Mouse (Mus musculus): ENCODE measurements around the gene Rab3il1. TPM values are rescaled to one million over a fixed set of nuclear protein-coding genes. Genes with fewer than 3 reads are reported as not detected.

Rab3il1 gene
- total RNA-seq, 2 experiments from 2014 or later, result 9.4 TPM

DNA sequence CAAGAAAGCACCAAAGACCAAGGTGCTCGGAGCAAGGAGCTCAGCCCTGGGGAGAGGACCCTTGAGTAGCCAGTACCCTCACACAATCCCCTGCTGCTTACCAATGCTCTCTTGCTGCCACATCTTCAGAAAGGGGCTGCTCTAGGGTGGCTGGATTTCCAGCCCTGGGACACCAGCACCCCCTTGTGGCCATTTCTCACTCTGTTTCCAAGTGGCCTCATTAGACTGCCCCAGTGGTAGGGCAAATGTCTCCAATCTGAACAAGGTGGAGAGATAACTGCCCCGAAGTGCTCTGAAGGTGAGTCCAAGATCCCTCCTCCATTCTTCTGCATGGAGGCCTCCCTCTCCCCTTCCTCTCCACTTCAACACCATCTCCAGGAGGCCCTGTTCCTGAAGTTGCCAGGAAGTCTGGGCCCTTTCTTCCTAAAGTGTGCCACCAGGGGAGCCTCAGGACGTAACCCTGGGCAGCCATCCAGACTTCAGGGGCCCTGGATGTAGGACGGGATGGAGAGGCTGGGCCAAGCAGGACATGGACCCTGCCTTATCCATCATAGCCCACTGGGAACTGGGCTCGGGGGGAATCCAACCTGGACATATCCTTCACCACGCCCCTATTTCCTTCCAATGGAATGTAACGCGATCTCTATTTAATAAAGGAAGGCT lies 33.4 kb downstream of the Rab3il1 start:
- peak; percentile 94 for TF ChIP-seq CTCF (IDR thresholded peaks at IDR 0.05)
- intact Hi-C loops (cut with DNase I), result loop anchor here (2.0 to 10.0 kb wide), 2 partner anchors 120 to 800 kb away; no protein-coding TSS in a partner anchor

DNA sequence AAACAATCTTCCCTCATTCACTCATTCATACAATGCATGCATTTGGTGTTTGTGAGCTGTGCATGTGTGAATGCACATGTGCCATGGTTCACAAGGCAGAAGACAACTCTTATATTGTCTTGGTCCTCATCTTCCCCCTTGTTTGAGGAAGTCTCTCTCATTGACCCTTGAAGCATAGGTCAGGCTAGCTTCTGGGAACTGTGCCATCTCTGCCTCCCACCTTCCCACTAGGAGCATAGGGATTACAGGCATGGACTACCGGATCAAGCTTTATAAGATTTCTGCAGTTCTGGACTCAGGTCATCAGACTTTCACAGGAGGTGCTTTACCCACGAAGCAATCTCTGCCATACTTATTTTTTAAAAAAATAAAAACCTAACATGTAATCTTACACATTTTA lies 36.1 kb downstream of the Rab3il1 start:
- Histone ChIP-seq H3K27ac (no peak overlapping the region), H3K4me3 (no peak overlapping the region)
- no peak for TF ChIP-seq CTCF (IDR thresholded peaks at IDR 0.05)
- DNase-seq (ENCODE audit: extremely low spot score in 1 of 2, low spot score in 2 of 2), result no peak
- intact Hi-C loops (cut with DNase I), result loop anchor here (10.0 kb wide), 1 partner anchor 803 kb away; no protein-coding TSS in a partner anchor

More for the DNA sequence above, 33.4 kb downstream of the Rab3il1 start:
- Histone ChIP-seq H3K4me3 (no peak overlapping the region), H3K27ac (no peak overlapping the region)
- DNase-seq (ENCODE audit: extremely low spot score in 1 of 2, low spot score in 2 of 2), result peak; percentile 76 to 84

DNA sequence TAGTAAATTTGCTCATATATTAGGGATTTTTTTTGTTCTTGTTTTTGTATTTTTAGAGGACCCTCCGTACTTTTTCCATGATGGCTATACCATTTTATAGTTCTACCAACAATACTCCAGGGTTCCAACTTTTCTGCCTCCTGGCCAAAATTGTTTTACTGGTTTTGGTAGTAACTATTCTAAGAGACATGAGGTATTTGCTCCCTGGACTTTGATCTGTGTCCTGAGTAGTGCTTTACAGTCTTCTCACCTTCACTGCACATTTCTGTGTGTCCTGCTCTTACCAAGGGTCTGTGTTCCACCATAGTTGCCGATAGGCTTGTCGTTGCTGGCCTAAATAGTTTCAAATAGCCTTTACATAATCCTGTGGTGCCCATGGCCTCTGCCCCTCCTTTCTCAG lies 36.9 kb downstream of the Rab3il1 start:
- intact Hi-C loops (cut with DNase I), result loop anchor here (10.0 kb wide), 1 partner anchor 804 kb away; no protein-coding TSS in a partner anchor

DNA sequence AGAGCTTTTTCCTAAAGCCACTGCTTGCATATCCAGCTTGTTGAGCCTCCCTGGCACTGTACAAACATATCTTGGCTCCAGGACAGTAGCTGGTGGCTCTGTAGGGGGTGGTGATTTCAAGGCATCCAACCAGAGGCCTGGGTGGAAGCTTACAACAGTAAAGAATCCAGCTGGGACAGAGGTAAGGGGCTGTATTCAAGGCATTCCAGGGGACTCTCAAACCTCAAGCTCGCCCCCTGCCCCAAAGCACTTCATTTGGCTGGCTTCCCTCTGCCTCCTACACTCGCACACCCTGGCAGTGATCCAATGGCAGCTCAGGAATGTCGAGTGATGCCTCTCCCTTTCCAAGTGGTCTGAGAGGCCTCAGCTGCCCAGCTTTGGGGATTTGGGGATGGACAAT lies 37.4 kb downstream of the Rab3il1 start:
- no peak overlapping the region for H3K4me3 ChIP-seq
- intact Hi-C loops (cut with DNase I), result loop anchor here (10.0 kb wide), 1 partner anchor 804 kb away; no protein-coding TSS in a partner anchor
- no peak overlapping the region for H3K27ac ChIP-seq
- no peak for DNase-seq (ENCODE audit: extremely low spot score in 1 of 2, low spot score in 2 of 2)
- no peak for TF ChIP-seq CTCF (IDR thresholded peaks at IDR 0.05)

More for the DNA sequence above, 36.9 kb downstream of the Rab3il1 start:
- DNase-seq (ENCODE audit: extremely low spot score in 1 of 2, low spot score in 2 of 2), result no peak
- H3K27ac ChIP-seq, result no peak overlapping the region
- TF ChIP-seq CTCF (IDR thresholded peaks at IDR 0.05), result no peak
- H3K4me3 ChIP-seq, result no peak overlapping the region

DNA sequence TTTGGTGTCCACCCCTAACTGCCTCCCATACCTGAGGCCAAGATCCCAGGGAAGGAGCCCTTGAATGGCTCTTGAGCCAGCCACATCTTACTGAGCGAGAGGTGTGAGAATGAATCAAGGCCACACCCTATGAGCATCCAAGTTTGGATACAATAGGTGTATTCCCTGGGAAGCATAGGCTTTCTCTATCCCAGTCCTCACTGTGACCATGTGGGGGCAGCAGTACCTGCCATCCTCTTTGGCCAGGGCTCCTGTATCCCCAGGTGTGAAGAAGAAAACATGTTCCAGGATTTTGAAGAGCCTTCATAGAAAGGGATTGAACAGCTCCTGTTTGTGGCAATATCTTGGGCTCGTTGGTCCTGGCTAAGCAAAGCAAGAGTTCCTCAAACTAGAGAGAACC lies 38.1 kb downstream of the Rab3il1 start:
- H3K4me3 ChIP-seq, result no peak overlapping the region
- intact Hi-C loops (cut with DNase I), result loop anchor here (2.0 to 10.0 kb wide), 3 partner anchors 143 to 805 kb away; partner anchors contain the start of genes Fads1, Fen1 and Tmem258

DNA sequence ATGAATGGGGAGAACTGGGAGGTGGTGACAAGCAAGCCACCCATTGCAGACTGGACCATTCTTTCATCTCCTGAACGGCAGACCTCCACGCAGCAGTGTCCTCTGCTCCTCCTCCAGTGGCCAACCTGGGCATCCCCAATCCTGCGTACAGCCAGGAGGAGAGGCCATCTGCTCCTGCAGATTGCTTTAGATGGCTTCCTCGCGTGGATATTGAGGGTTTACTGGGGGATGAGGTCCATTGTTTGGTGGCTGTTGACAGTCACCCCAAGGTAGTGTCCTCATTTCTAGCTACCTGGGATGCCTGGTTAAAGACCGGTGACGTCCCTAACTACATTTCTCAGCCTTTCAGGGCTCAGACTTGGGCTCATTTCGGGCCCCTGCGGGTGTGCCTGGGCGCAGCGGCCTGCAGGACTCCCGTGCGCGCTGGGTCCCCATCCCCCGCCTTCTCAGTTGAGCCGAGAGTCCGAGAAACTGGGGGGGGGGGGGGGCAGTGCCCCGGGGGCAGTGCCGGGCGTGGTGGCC lies 39.5 kb downstream of the Rab3il1 start:
- no peak; the same call in 1 of the 2 replicates for TF ChIP-seq CTCF (IDR thresholded peaks at IDR 0.05)
- peak overlapping the region; percentile 75 for H3K4me3 ChIP-seq
- intact Hi-C loops (cut with DNase I), result loop anchor here (2.0 to 5.0 kb wide), 2 partner anchors 142 to 161 kb away; partner anchors contain the start of genes Fads1, Fen1 and Tmem258
- peak overlapping the region; percentile 81 for H3K27ac ChIP-seq
- DNase-seq (ENCODE audit: extremely low spot score in 1 of 2, low spot score in 2 of 2), result no peak

More for the DNA sequence above, 38.1 kb downstream of the Rab3il1 start:
- no peak overlapping the region for H3K27ac ChIP-seq
- TF ChIP-seq CTCF (IDR thresholded peaks at IDR 0.05), result peak; percentile 30
- DNase-seq (ENCODE audit: extremely low spot score in 1 of 2, low spot score in 2 of 2), result no peak

DNA sequence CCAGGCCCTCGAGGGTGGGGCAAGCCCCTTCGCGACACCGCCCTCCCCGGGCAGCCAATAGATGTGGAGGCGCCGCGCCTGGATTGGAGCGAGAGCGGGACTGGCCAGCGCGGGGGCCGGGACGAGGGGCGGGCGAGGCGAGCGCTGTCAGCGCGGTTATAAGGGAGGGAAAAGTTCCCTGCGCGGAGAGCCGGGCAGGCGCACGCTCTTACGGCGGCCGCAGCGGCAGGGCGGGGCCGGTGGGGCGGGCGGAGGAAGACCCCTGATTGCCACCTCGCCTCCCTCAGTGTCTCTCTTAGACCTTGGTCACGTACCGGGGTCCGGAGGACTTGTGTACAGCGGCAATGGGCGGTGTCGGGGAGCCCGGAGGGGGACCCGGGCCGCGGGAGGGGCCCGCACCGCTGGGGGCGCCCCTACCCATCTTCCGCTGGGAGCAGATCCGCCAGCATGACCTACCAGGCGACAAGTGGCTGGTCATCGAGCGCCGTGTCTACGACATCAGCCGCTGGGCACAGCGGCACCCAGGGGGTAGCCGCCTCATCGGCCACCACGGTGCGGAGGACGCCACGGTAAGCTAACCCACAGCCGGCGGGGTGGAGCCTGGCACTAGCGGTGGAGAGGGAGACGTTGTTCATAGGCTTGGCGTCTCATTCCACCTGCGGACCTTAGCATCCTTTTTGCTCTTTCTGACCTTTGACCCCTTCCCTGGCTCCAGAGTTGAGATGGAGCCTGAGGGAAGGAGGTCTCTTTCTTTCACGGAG lies 40.1 kb downstream of the Rab3il1 start, which contains the start of gene Fads3:
Fads3 (plus strand) TSS at position 182 of the 761 bp plus-strand sequence.
- peak; percentile 16 for TF ChIP-seq CTCF (IDR thresholded peaks at IDR 0.05)
- H3K4me3 ChIP-seq, result peak within 1 kb of the TSS; percentile 75
- peak; percentile 76 to 82 for DNase-seq (ENCODE audit: extremely low spot score in 1 of 2, low spot score in 2 of 2)
- intact Hi-C loops (cut with DNase I), result loop anchor here (2.0 to 5.0 kb wide), 2 partner anchors 141 to 161 kb away; partner anchors contain the start of genes Fads1, Fen1 and Tmem258
- H3K27ac ChIP-seq, result peak within 1 kb of the TSS; percentile 81

DNA sequence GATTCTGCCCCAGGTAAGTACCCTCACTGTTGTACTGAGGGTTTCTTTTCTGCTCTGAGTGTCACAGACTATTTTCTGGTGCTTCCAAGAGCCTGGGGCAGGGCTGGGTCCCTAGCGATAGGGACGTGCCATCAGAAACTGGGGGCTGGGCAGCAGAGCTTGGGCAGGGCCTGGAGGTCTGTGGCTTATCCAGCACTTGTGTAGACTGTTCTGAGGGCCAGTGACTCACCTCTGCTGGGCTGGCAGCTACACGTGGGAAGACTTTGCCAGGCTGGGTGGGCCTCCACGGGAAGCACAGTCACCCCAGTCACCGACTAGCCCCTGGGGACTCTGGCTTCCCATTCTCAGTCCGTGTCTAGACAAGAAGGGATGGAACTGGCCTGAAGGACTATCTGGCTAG lies 40.8 kb downstream of the Rab3il1 start:
- peak overlapping the region; percentile 81 for H3K27ac ChIP-seq
- TF ChIP-seq CTCF (IDR thresholded peaks at IDR 0.05), result no peak
- DNase-seq (ENCODE audit: extremely low spot score in 1 of 2, low spot score in 2 of 2), result no peak
- intact Hi-C loops (cut with DNase I), result loop anchor here (5.0 kb wide), 1 partner anchor 160 kb away; the partner anchor contains the start of genes Fen1 and Tmem258
- peak overlapping the region; percentile 75 for H3K4me3 ChIP-seq

DNA sequence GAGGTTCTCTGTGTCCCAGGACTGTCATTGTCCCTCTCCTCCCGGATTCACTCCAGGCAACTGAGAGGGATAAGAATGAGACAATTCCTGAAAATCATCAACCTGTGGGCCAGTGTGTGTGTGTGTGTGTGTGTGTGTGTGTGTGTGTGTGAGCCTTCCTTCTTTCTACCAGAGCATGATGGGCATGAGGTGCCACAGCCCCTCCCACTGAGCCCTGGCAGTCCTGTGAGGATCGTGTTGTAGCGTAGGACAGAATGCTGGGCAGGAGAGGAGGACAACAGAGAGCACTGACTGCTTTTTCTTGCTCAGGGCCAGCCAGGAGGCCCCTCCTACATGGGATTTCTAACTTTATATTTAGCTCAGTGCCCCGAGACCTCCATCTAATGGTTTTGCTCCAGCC lies 41.3 kb downstream of the Rab3il1 start:
- TF ChIP-seq CTCF (IDR thresholded peaks at IDR 0.05), result no peak
- Histone ChIP-seq H3K4me3 (peak overlapping the region; percentile 75), H3K27ac (no peak overlapping the region)
- DNase-seq (ENCODE audit: extremely low spot score in 1 of 2, low spot score in 2 of 2), result no peak
- intact Hi-C loops (cut with DNase I), result loop anchor here (5.0 kb wide), 1 partner anchor 159 kb away; the partner anchor contains the start of genes Fen1 and Tmem258

DNA sequence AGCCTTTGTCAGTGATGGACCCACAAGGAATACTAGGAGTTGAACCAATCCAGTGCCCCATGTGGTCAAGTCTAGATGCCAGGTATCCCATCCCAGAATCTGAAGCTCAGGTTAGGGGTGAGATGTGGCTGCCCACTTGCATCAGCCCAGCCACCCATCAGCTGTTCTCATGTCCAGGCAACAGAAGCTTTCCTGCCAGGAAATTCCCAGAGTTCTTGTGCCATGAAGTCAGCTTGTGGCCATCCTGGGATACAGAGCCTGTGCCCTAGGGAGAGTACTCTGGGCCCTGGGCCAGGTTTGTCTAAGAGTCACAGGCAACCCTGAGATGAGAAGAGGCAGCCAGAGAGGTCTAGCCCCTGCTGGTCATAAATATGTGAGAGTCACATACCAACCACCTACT lies 42.2 kb downstream of the Rab3il1 start:
- intact Hi-C loops (cut with DNase I), result loop anchor here (5.0 kb wide), 1 partner anchor 159 kb away; the partner anchor contains the start of genes Fen1 and Tmem258
- DNase-seq (ENCODE audit: extremely low spot score in 1 of 2, low spot score in 2 of 2), result no peak
- H3K4me3 ChIP-seq, result no peak overlapping the region
- TF ChIP-seq CTCF (IDR thresholded peaks at IDR 0.05), result no peak
- H3K27ac ChIP-seq, result no peak overlapping the region

DNA sequence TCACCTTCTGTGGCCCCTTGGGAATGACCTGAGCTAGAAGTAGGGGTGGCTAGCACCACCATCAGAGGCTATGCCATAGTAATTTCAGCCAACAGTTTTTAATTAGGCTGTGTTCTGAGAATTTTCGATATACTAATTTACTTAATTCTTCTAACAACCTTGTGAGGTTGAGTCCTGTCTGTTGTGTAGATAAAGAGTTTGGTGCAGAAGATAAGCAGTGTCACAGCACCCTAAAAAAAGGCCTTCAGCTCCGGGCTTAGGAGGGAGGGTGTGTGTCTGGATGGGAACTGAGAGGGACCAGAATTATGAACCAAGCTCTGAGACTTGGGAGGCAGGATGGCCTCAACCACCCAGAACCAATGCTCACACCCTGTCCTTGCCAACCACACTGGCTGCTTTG lies 44.2 kb downstream of the Rab3il1 start:
- Histone ChIP-seq H3K27ac (no peak overlapping the region), H3K4me3 (no peak overlapping the region)
- intact Hi-C loops (cut with DNase I), result no loop called here
- DNase-seq (ENCODE audit: extremely low spot score in 1 of 2, low spot score in 2 of 2), result no peak
- no peak for TF ChIP-seq CTCF (IDR thresholded peaks at IDR 0.05)
